Mouse (Mus musculus) limb, embryonic 14.5 days (tissue): ENCODE measurements at regions not wholly inside any gene's neighbourhood (a gene's known extent, or its start where the extent isn't known, plus 50 kb on each side); places are given as distances from the start of the nearest gene placed in this dataset.

ENCODE experiments used
- ATAC-seq: fragments of 200-750 bp; cut with Nextera tagmentation; 2 replicates; pipeline ENCODE4 v1.8.0; 2017; ENCODE audit warnings: low read depth, moderate number of reproducible peaks, moderate TSS enrichment; ENCODE audit not compliant: low FRiP score
- DNase-seq: peaks from one replicate; pipeline ENCODE4 v3.0.0-alpha.2; 2015; ENCODE audit warnings: low spot score
- H3K27ac ChIP-seq: fragments of 300-500 bp; sonication (generic); replicated peaks from 2 replicates; pipeline ENCODE4 v1.5.1; 2014; ENCODE audit warnings: low read depth, mild to moderate bottlenecking, low read length, moderate library complexity, mixed read lengths
- H3K27me3 ChIP-seq: fragments of 300-500 bp; sonication (generic); 2 replicates; pipeline ENCODE4 v1.6.1; 2014; ENCODE audit warnings: low read length, mixed read lengths; ENCODE audit not compliant: control insufficient read depth, insufficient read depth
- H3K36me3 ChIP-seq: fragments of 300-500 bp; sonication (generic); 2 replicates; pipeline ENCODE4 v1.6.1; 2014; ENCODE audit warnings: mild to moderate bottlenecking, low read length, moderate library complexity, mixed read lengths; ENCODE audit not compliant: control insufficient read depth, insufficient read depth
- H3K4me1 ChIP-seq: fragments of 300-500 bp; sonication (generic); 2 replicates; pipeline ENCODE4 v1.6.1; 2014; ENCODE audit warnings: antibody characterized with exemption, low read length, mixed read lengths; ENCODE audit not compliant: control insufficient read depth, insufficient read depth
- H3K4me2 ChIP-seq: fragments of 300-500 bp; sonication (generic); replicated peaks from 2 replicates; pipeline ENCODE4 v1.6.1; 2014; ENCODE audit warnings: low read depth, mild to moderate bottlenecking, low read length, moderate library complexity; ENCODE audit not compliant: severe bottlenecking
- H3K4me3 ChIP-seq: fragments of 300-500 bp; sonication (generic); replicated peaks from 2 replicates; pipeline ENCODE4 v1.5.1; 2014; ENCODE audit warnings: low read length
- H3K9ac ChIP-seq: fragments of 300-500 bp; sonication (generic); 2 replicates; pipeline ENCODE4 v1.6.1; 2014; ENCODE audit warnings: mild to moderate bottlenecking, low read depth, low read length, moderate library complexity; ENCODE audit not compliant: severe bottlenecking
- H3K9me3 ChIP-seq: fragments of 300-500 bp; sonication (generic); 2 replicates; pipeline ENCODE4 v1.6.1; 2016; ENCODE audit warnings: low read length; ENCODE audit not compliant: control insufficient read depth
- POLR2A ChIP-seq: fragments of 200-500 bp; IDR thresholded peaks from 2 replicates; pipeline ENCODE4 v1.8.0; 2012; ENCODE audit warnings: inconsistent platforms, mild to moderate bottlenecking, moderate library complexity, borderline replicate concordance; ENCODE audit not compliant: insufficient read depth, insufficient read length; ENCODE audit errors: extremely low read depth
- WGBS: fragments of 180-500 bp; shearing (Covaris S2); extraction: QIAGEN DNeasy Blood & Tissue Kit; methylation state at CpG from one replicate; pipeline ENCODE4 v1.1.7; 2014; 5-methylcytosine and 5-hydroxymethylcytosine counted together

DNA sequence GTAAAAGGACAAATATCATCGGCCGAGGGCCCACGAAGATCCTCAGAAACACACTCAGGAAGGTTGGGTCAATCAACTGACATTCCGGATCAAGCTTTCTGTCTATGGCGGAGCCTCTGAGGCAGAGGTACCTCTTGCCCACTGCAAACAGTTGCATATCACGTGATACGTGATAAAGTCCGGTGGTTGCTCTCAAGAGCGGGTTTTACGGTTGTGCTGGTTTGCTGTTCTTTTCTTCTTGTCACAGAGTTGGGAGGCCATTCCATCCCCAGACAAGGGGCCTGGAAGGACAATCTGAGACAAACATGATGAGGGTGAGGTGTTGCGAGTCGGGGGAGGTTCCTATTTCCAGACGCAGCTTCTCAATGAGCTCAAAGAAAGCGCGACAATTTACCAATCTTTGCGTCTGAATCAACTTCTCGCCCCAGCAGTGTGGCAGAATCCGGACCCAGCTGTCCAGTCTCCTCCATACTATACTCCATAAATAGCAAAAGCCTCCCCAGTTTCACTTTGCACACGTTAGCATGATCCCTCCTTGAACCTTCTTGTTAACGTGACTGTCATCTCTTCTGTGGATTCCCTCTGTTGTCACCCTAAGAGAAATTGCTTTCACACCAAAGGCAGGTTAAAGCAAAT is 66.0 kb downstream of the Dyrk2 start:
- Histone ChIP-seq H3K27ac (no peak overlapping the region), H3K4me3 (no peak overlapping the region), H3K4me2 (no peak overlapping the region), H3K27me3 (no peaks in the 10 kb centered on the region), H3K9me3 (no peaks in the 10 kb centered on the region), H3K36me3 (no peaks in the 10 kb centered on the region), H3K4me1 (no peaks in the 10 kb centered on the region; the same call in 1 of the 2 replicates), H3K9ac (no peak overlapping the region)
- no peak for DNase-seq
- WGBS: 90% methylated on average over 20 of the region's 20 CpGs
- TF ChIP-seq POLR2A: no peak
- no peak for ATAC-seq

DNA sequence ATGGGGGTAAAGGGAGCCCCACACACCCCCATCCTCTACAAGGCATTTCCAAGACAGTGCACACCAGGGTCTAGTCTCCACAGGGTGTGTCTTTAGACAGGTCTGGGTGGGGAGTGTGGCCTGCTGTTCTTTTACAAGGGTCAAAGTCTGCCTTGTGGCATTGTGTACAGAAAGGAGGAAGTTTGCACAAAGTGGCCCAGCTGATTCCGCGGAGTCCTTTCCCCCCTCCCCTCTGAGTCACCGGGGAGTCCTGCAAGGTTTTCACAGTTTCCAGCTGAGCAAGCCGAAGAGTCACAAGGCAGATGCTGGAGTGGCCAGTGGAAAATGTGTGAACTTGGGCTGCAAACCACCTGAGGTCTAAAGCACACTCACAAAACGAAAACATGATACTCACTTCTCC is 65.4 kb downstream of the Dyrk2 start:
- ATAC-seq (no peak), DNase-seq (no peak)
- Histone ChIP-seq H3K9ac (no peak overlapping the region), H3K4me1 (no peaks in the 10 kb centered on the region; the same call in 1 of the 2 replicates), H3K9me3 (no peaks in the 10 kb centered on the region), H3K27me3 (no peaks in the 10 kb centered on the region), H3K27ac (no peak overlapping the region), H3K36me3 (no peaks in the 10 kb centered on the region), H3K4me3 (no peak overlapping the region), H3K4me2 (no peak overlapping the region)
- WGBS: 47% methylated on average over 5 of the region's 5 CpGs
- TF ChIP-seq POLR2A: no peak
